Mouse (Mus musculus) A20 (cell line): Measurements from ENCODE around the gene Olfr304.
"Not testable (repeated sequence)": the region's sequence is repeated elsewhere in the genome, so short reads cannot be mapped to it uniquely, and the experiment has no call there.

Source experiments
- DNase-seq: peaks from one replicate; pipeline ENCODE4 v3.0.0-alpha.2; 2011; ENCODE audit warnings: low read depth, low spot score

The Olfr304 gene

DNA sequence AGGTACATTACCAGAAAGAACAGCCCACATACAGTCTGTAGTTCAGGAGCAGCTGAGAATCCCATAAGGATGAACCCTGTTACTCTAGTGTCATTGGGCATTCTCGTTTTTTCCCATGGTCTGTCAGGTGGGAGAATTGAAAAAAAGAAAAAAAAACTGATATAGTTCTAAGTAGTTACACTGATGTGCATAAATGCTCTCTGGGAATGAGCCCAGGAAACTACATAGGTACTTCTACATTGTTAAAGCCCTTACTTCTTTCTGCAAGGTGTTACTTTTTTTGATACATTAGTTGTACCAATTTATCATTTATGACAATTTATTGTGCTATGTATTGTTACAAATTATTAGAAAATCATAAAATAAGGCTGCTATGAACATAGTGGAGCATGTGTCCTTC lies at the start of gene Olfr304:
Olfr304 (minus strand) TSS at position 101 of the 400 bp plus-strand sequence.
- no peak for DNase-seq

DNA sequence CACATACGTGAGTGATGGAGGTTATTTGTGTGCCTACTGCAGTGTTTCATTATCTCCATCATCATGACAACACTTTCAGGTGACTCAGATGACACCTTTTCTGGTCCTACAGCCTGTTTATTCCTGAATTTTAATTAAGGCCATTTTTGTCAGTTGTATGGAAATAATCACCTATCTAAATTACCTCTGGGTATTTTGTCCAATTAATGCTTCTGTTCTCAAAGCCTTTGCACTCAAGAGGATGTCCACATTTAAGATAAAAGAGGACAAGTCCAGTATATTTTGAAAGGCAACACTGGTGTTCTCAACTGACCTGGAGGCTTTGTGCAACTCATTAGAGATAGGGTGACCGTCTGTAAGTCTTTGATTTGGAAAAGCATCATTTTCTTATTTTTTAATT lies 17.1 kb upstream of the Olfr304 start, which contains the start of gene Olfr301:
Olfr301 (plus strand) TSS at position 301 of the 400 bp plus-strand sequence.
- no peak for DNase-seq

DNA sequence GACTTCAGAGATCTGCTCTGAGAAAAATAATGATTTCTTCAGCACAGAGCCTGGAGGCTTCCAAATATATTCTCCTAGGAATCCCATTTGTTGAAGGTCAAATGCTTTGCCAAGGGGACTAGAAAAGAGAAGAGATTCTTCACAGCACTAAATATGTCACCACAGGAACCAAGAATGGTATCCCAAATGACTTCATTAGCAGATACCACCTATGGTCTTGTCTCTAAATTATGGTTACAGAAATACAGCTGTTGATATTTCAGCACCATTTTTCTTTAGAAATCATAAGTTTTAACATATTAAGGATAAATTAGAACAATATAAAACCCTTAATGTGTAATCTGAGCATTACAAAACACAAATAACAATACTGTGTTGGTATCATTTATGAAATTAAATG lies 11.2 kb upstream of the Olfr304 start, which contains the start of gene Olfr303:
Olfr303 (minus strand) TSS at position 101 of the 400 bp plus-strand sequence.
- no peak for DNase-seq

- DNase-seq = no peak
Observed at GRCm38 (mm10) chr7:86385769-86386168, 689 bp downstream of the Olfr304 start.

- DNase-seq = no peak
Observed at GRCm38 (mm10) chr7:86366828-86367227, 19.6 kb downstream of the Olfr304 start, which contains the start of gene Olfr305. Olfr305 (minus strand) TSS chr7:86366928.

DNA sequence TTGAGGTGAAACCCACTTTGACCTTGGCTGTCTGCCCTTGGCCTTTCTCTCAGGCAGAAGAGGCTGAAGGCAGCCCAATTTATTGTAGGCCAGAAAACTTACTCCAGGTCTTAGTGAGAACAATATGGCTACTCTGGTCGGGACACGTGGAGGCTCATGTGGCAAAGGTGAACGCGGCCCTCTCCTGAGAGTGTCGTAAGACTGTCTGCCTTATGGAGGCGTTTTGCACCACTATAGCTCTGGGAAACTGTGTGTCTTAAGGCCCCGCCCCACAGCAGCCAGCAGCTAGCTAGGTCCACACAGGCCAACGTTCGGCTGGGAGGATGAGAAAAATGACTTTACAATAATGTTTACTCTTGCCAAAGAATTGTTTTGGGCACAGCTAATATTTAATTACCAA lies 40.2 kb downstream of the Olfr304 start:
- DNase-seq = not testable (repeated sequence)

- DNase-seq = no peak
Observed at GRCm38 (mm10) chr7:86344253-86344652, 42.2 kb downstream of the Olfr304 start.

DNA sequence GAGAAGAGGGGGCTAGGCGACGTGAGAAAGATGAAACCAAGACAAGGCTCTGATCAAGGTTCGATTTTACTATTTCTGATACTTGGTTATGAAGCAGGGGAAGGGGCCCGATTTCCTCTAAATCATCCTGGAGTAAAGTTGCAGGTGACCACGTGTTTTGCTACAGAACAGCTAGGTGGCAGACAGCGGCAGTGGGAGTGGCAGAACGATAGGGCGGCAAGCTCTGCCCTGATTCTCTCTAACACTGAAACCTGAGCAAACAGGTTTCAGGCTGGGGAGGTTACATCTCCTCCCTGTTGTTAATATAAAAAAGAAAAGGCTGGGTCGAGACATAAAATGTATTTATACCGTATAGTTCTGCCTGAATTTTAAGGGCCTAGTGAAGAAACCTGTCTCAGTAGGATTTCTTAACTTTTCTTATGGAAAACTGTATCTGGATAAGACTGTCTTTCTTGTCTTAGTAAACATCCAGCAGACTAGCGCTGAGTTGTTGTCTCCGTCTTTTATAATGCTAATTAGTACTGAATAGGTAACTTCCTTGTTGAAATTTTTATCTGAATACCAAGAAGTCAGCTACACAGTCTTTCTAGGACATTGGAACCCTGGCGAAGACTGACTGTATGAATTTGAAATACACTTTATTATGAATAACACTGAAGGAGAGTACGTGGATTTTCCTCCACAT lies 43.4 kb downstream of the Olfr304 start:
- DNase-seq = no peak

- no peak for DNase-seq
Observed at GRCm38 (mm10) chr7:86337486-86337885, 49.0 kb downstream of the Olfr304 start, which contains the start of gene Olfr307. Olfr307 (minus strand) TSS chr7:86337586.
